Mouse (Mus musculus) midbrain, embryonic 11.5 days (tissue): ENCODE results near the gene Pigk. TPM values are rescaled to one million over a fixed set of nuclear protein-coding genes. Genes with fewer than 3 reads are reported as not detected.

Experiments used
- ATAC-seq: fragments of 200-750 bp; cut with Nextera tagmentation; 2 replicates; pipeline ENCODE4 v1.8.0; 2017; ENCODE audit warnings: moderate TSS enrichment, moderate library complexity; ENCODE audit not compliant: low FRiP score
- DNase-seq: peaks from one replicate; pipeline ENCODE4 v3.0.0; 2015; ENCODE audit warnings: low spot score; ENCODE audit errors: missing footprints
- H3K27ac ChIP-seq: fragments of 300-500 bp; sonication (generic); 2 replicates; pipeline ENCODE4 v1.5.1; 2014; ENCODE audit warnings: low read depth, low read length
- H3K27me3 ChIP-seq: fragments of 300-500 bp; sonication (generic); 2 replicates; pipeline ENCODE4 v1.6.1; 2014; ENCODE audit warnings: mild to moderate bottlenecking, low read length, moderate library complexity, mixed read lengths; ENCODE audit not compliant: control insufficient read depth, insufficient read depth
- H3K36me3 ChIP-seq: fragments of 300-500 bp; sonication (generic); 2 replicates; pipeline ENCODE4 v1.6.1; 2014; ENCODE audit warnings: mild to moderate bottlenecking, low read length, moderate library complexity, mixed read lengths; ENCODE audit not compliant: control insufficient read depth, insufficient read depth
- H3K4me1 ChIP-seq: fragments of 300-500 bp; sonication (generic); 2 replicates; pipeline ENCODE4 v1.6.1; 2014; ENCODE audit warnings: low read length; ENCODE audit not compliant: control insufficient read depth, insufficient read depth
- H3K4me2 ChIP-seq: fragments of 300-500 bp; sonication (generic); 2 replicates; pipeline ENCODE4 v1.6.1; 2014; ENCODE audit warnings: mild to moderate bottlenecking, moderate library complexity
- H3K4me3 ChIP-seq: fragments of 300-500 bp; sonication (generic); 2 replicates; pipeline ENCODE4 v1.5.1; 2014; ENCODE audit warnings: low read depth, low read length
- H3K9ac ChIP-seq: fragments of 300-500 bp; sonication (generic); 2 replicates; pipeline ENCODE4 v1.6.1; 2014; ENCODE audit warnings: low read length
- H3K9me3 ChIP-seq: fragments of 300-500 bp; sonication (generic); 2 replicates; pipeline ENCODE4 v1.6.1; 2016; ENCODE audit warnings: low read length; ENCODE audit not compliant: control insufficient read depth
- WGBS: fragments of 180-500 bp; shearing (Covaris S2); extraction: QIAGEN DNeasy Blood & Tissue Kit; methylation state at CpG from one replicate; pipeline ENCODE4 v1.1.7; 2014; 5-methylcytosine and 5-hydroxymethylcytosine counted together
- polyA plus RNA-seq: library from polyadenylated mRNA; unstranded; fragments of >200 nt; fragmentation: Nextera tagmentation; extraction: Ambion mirVana; gene quantifications from 2 replicates; pipeline ENCODE4 v1.2.1, GENCODE M21; 2014

Gene Pigk
- polyA plus RNA-seq, 1 experiment from 2014 or later: 40.5 TPM

GRCm38 (mm10) chr3:152948556-152948955, 234.7 kb downstream of the Pigk start:
- Histone ChIP-seq H3K4me3 (no peak overlapping the region), H3K4me1 (no peaks in the 10 kb centered on the region), H3K27me3 (no peaks in the 10 kb centered on the region), H3K9me3 (no peaks in the 10 kb centered on the region), H3K36me3 (no peaks in the 10 kb centered on the region), H3K9ac (no peak overlapping the region), H3K27ac (no peak overlapping the region), H3K4me2 (no peak overlapping the region)
- DNase-seq: no peak
- 90% methylated on average over 7 of the region's 7 CpGs for WGBS
- ATAC-seq: no peak

- ATAC-seq (no peak), DNase-seq (no peak)
- 89% methylated on average over 15 of the region's 15 CpGs for WGBS
- no peak overlapping the region for H3K4me2 ChIP-seq
- H3K4me3 ChIP-seq: no peak overlapping the region
- no peak overlapping the region for H3K9ac ChIP-seq
- no peaks in the 10 kb centered on the region for H3K27me3 ChIP-seq
- H3K27ac ChIP-seq: no peak overlapping the region
- no peaks in the 10 kb centered on the region for H3K36me3 ChIP-seq
- no peaks in the 10 kb centered on the region for H3K9me3 ChIP-seq
- H3K4me1 ChIP-seq: no peaks in the 10 kb centered on the region
These were observed 235.4 kb downstream of the Pigk start for GRCm38 (mm10) chr3:152949233-152949777.

GRCm38 (mm10) chr3:152950299-152950698, 236.4 kb downstream of the Pigk start:
- no peaks in the 10 kb centered on the region for H3K27me3 ChIP-seq
- H3K9me3 ChIP-seq: no peaks in the 10 kb centered on the region
- ATAC-seq: no peak
- 94% methylated on average over 5 of the region's 5 CpGs for WGBS
- H3K4me1 ChIP-seq: no peaks in the 10 kb centered on the region
- H3K4me3 ChIP-seq: no peak overlapping the region
- H3K4me2 ChIP-seq: no peak overlapping the region
- H3K36me3 ChIP-seq: no peaks in the 10 kb centered on the region
- H3K27ac ChIP-seq: no peak overlapping the region
- H3K9ac ChIP-seq: no peak overlapping the region
- DNase-seq: no peak

GRCm38 (mm10) chr3:152950914-152951313, 237.0 kb downstream of the Pigk start:
- DNase-seq (no peak), ATAC-seq (no peak)
- H3K4me2 ChIP-seq: no peak overlapping the region
- no peak overlapping the region for H3K27ac ChIP-seq
- no peaks in the 10 kb centered on the region for H3K4me1 ChIP-seq
- H3K9me3 ChIP-seq: no peaks in the 10 kb centered on the region
- H3K27me3 ChIP-seq: no peaks in the 10 kb centered on the region
- H3K36me3 ChIP-seq: no peaks in the 10 kb centered on the region
- no peak overlapping the region for H3K9ac ChIP-seq
- no peak overlapping the region for H3K4me3 ChIP-seq
- 91% methylated on average over 9 of the region's 9 CpGs for WGBS

GRCm38 (mm10) chr3:152951634-152952545, 238.0 kb downstream of the Pigk start:
- H3K36me3 ChIP-seq: no peaks in the 10 kb centered on the region
- 79% methylated on average over 11 of the region's 11 CpGs for WGBS
- no peaks in the 10 kb centered on the region for H3K4me1 ChIP-seq
- no peak overlapping the region for H3K27ac ChIP-seq
- no peaks in the 10 kb centered on the region for H3K9me3 ChIP-seq
- no peak overlapping the region for H3K4me2 ChIP-seq
- H3K9ac ChIP-seq: no peak overlapping the region
- no peaks in the 10 kb centered on the region for H3K27me3 ChIP-seq
- no peak for ATAC-seq
- no peak overlapping the region for H3K4me3 ChIP-seq
- DNase-seq: no peak

DNA sequence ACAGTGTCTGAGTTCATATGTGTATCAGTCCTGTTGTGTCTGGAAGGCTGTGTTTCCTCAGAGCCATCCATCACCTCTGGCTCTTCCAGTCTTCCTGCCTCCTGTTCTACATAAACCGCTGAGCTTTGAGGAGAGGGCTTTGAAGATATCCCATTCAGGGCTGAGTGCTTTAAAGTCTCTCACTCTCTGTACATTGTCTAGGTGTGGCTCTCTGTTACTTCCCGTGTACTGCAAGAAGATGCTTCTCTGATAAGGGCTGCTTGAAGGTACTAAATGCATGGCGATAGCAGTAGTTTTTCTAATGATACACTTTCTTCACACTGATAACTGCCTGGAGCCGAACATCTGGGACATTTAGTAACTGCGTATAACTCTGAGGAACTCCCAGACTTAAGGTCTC, 242.1 kb downstream of the Pigk start:
- 90% methylated on average over 5 of the region's 5 CpGs for WGBS
- H3K27me3 ChIP-seq: no peaks in the 10 kb centered on the region
- no peak overlapping the region for H3K4me3 ChIP-seq
- H3K4me1 ChIP-seq: no peaks in the 10 kb centered on the region
- no peaks in the 10 kb centered on the region for H3K36me3 ChIP-seq
- DNase-seq: no peak
- H3K9ac ChIP-seq: no peak overlapping the region
- no peak overlapping the region for H3K4me2 ChIP-seq
- no peak for ATAC-seq
- no peaks in the 10 kb centered on the region for H3K9me3 ChIP-seq
- no peak overlapping the region for H3K27ac ChIP-seq

DNA sequence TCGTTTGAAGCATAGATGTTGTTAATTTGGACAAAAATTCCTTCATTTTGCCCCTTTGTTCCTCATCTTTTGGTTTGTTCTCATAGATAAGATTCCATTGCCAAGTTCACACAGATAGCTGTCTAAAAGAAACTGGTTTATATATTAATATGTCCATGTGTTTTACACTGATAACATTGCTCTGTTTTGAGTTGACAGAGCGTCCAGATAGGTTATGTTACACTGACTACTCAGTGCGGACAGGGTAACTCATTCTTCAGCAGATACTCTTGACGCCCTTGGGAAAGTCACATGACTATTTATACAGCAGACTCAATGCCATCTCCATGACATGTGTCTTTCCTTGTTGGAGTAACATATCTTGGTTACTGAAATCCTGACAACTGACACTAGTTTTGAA, 242.9 kb downstream of the Pigk start:
- H3K36me3 ChIP-seq: no peaks in the 10 kb centered on the region
- DNase-seq: no peak
- no peak overlapping the region for H3K4me2 ChIP-seq
- ATAC-seq: no peak
- no peak overlapping the region for H3K27ac ChIP-seq
- no peaks in the 10 kb centered on the region for H3K9me3 ChIP-seq
- 86% methylated on average over 4 of the region's 4 CpGs for WGBS
- H3K4me1 ChIP-seq: no peaks in the 10 kb centered on the region
- no peaks in the 10 kb centered on the region for H3K27me3 ChIP-seq
- no peak overlapping the region for H3K9ac ChIP-seq
- H3K4me3 ChIP-seq: no peak overlapping the region

DNA sequence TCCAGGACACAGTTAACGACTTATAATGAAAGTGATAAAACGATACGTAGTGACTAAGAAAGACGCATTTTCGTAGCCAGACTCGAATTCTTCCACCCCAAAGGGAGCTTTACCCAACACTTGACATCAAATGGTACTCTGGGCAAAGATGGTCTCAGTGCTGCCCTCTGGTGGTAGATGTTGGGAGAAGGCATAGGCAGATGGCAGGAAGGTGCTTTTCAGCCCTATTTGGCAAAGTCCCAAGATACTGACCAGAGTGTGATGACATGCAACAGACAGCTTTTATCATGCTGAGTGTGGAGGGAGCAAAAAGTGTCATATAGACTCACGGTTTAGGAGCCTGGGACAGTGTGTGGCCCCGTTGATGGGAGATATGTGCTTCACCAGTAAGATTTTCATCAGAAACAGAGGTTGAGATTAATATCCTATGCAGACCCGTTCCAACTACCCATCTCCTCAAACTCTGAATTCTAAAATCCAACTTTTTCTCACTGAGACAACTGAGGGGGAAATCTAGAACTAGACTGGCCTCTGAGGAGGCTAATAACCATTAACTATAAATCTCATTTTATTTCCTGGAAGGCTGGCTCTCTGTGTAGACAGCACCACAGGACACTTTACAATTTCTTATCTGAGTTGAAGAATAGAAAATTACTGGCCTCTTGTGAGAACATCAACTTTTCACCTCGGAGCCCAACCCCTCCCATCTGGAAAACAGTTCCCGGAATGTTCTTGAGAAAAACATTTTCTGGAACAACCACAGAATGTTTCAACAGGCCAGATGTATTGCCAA, 244.7 kb downstream of the Pigk start:
- H3K27ac ChIP-seq: no peak overlapping the region
- H3K36me3 ChIP-seq: no peaks in the 10 kb centered on the region
- no peak overlapping the region for H3K9ac ChIP-seq
- WGBS: 70% methylated on average over 11 of the region's 11 CpGs
- H3K4me1 ChIP-seq: no peaks in the 10 kb centered on the region
- H3K27me3 ChIP-seq: no peaks in the 10 kb centered on the region
- H3K9me3 ChIP-seq: no peaks in the 10 kb centered on the region
- H3K4me3 ChIP-seq: no peak overlapping the region
- peak; percentile 94 for DNase-seq
- H3K4me2 ChIP-seq: no peak overlapping the region
- no peak for ATAC-seq

- ATAC-seq (no peak), DNase-seq (no peak)
- Histone ChIP-seq H3K36me3 (no peaks in the 10 kb centered on the region), H3K4me3 (no peak overlapping the region), H3K27ac (no peak overlapping the region), H3K9ac (no peak overlapping the region), H3K27me3 (no peaks in the 10 kb centered on the region), H3K4me2 (no peak overlapping the region), H3K4me1 (no peaks in the 10 kb centered on the region), H3K9me3 (no peaks in the 10 kb centered on the region)
- WGBS: 79% methylated on average over 10 of the region's 10 CpGs
These were observed 248.0 kb downstream of the Pigk start for GRCm38 (mm10) chr3:152961855-152962376.
